Mouse (Mus musculus): ENCODE results near the gene Kcnip2. TPM values are rescaled to one million over a fixed set of nuclear protein-coding genes. Genes with fewer than 3 reads are reported as not detected.

Gene Kcnip2
- polyA plus RNA-seq, 1 experiment from 2014 or later, result 3.6 TPM

GRCm38 (mm10) chr19:45837050-45837994 lies 21.5 kb upstream of the Kcnip2 start:
- Histone ChIP-seq H3K9ac (ENCODE audit: low read length) (no peak overlapping the region), H3K4me2 (ENCODE audit: low read length) (no peak overlapping the region), H3K27me3 (ENCODE audit: control insufficient read depth, insufficient read depth, low read length) (no peaks in the 10 kb centered on the region), H3K4me1 (ENCODE audit: control insufficient read depth in 2 of 2, insufficient read depth in 2 of 2, low read length in 2 of 2) (peaks cover 6 to 13% of the 10 kb centered on the region in 2 experiments; a peak in 3 of 4 replicates), H3K27ac (replicated peaks in 1 of 2; ENCODE audit: control insufficient read depth in 1 of 2, insufficient read depth in 1 of 2, low read depth in 2 of 2, low read length in 2 of 2) (no peak overlapping the region), H3K4me3 (ENCODE audit: control insufficient read depth in 1 of 2, insufficient read depth in 1 of 2, low read depth in 1 of 2, low read length in 2 of 2) (no peak overlapping the region), H3K9me3 (ENCODE audit: control insufficient read depth, low read length) (no peaks in the 10 kb centered on the region), H3K36me3 (ENCODE audit: control insufficient read depth, insufficient read depth, low read length) (no peaks in the 10 kb centered on the region)
- no peak for ATAC-seq (ENCODE audit: insufficient number of reproducible peaks, insufficient read depth, low FRiP score, low read depth)
- WGBS, result 80% methylated on average over 12 of the region's 12 CpGs

- ATAC-seq (ENCODE audit: insufficient number of reproducible peaks, insufficient read depth, low FRiP score, low read depth), result no peak
- 43% methylated on average over 10 of the region's 10 CpGs for WGBS
- no peaks in the 10 kb centered on the region for H3K9me3 ChIP-seq (ENCODE audit: control insufficient read depth, low read length)
Observed at GRCm38 (mm10) chr19:45835490-45835889, 19.6 kb upstream of the Kcnip2 start.

GRCm38 (mm10) chr19:45833665-45834064 lies 17.8 kb upstream of the Kcnip2 start:
- Histone ChIP-seq H3K4me1 (ENCODE audit: control insufficient read depth in 2 of 2, insufficient read depth in 2 of 2, low read length in 2 of 2) (peaks cover 6 to 13% of the 10 kb centered on the region in 2 experiments; a peak in 3 of 4 replicates), H3K36me3 (ENCODE audit: control insufficient read depth, insufficient read depth, low read length) (no peaks in the 10 kb centered on the region), H3K9me3 (ENCODE audit: control insufficient read depth, low read length) (no peaks in the 10 kb centered on the region), H3K4me2 (ENCODE audit: low read length) (no peak overlapping the region), H3K27ac (replicated peaks in 1 of 2; ENCODE audit: control insufficient read depth in 1 of 2, insufficient read depth in 1 of 2, low read depth in 2 of 2, low read length in 2 of 2) (no peak overlapping the region), H3K27me3 (ENCODE audit: control insufficient read depth, insufficient read depth, low read length) (no peaks in the 10 kb centered on the region), H3K9ac (ENCODE audit: low read length) (no peak overlapping the region), H3K4me3 (ENCODE audit: control insufficient read depth in 1 of 2, insufficient read depth in 1 of 2, low read depth in 1 of 2, low read length in 2 of 2) (no peak overlapping the region)
- WGBS, result 86% methylated on average over 10 of the region's 10 CpGs
- no peak for ATAC-seq (ENCODE audit: insufficient number of reproducible peaks, insufficient read depth, low FRiP score, low read depth)

More at GRCm38 (mm10) chr19:45835490-45835889, 19.6 kb upstream of the Kcnip2 start:
- no peak overlapping the region for H3K4me2 ChIP-seq (ENCODE audit: low read length)
- H3K36me3 ChIP-seq (ENCODE audit: control insufficient read depth, insufficient read depth, low read length), result no peaks in the 10 kb centered on the region
- no peak overlapping the region for H3K9ac ChIP-seq (ENCODE audit: low read length)
- H3K27me3 ChIP-seq (ENCODE audit: control insufficient read depth, insufficient read depth, low read length), result no peaks in the 10 kb centered on the region
- H3K4me3 ChIP-seq (ENCODE audit: control insufficient read depth in 1 of 2, insufficient read depth in 1 of 2, low read depth in 1 of 2, low read length in 2 of 2), result no peak overlapping the region
- 0 out of 4 replicates have a peak overlapping the region, but pooled peaks of 1 of the 2 experiments have one; percentile 28 for H3K27ac ChIP-seq (replicated peaks in 1 of 2; ENCODE audit: control insufficient read depth in 1 of 2, insufficient read depth in 1 of 2, low read depth in 2 of 2, low read length in 2 of 2)
- H3K4me1 ChIP-seq (ENCODE audit: control insufficient read depth in 2 of 2, insufficient read depth in 2 of 2, low read length in 2 of 2), result peaks cover 6 to 13% of the 10 kb centered on the region in 2 experiments; a peak in 3 of 4 replicates

DNA sequence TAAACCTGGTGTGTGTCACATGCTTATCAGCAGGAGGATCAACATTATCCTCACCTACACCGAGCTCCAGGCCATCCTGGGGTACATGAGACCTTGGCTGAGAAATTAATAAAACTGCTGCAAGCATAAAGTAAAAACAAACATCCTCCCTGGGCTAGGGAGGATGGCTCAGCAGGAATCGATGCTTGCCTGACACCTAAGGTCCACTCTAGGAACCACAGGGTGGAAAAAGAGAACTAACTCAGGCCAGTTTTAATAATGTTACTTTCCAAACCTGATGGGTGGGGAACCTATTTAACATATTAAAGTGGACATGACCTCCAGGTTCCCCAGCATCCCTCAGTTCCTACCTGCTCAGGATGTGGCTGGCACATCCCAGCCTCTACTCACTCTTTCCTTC lies 14.8 kb upstream of the Kcnip2 start:
- Histone ChIP-seq H3K4me1 (ENCODE audit: control insufficient read depth in 2 of 2, insufficient read depth in 2 of 2, low read length in 2 of 2) (peaks cover 3 to 23% of the 10 kb centered on the region in 2 experiments; a peak in 3 of 4 replicates), H3K36me3 (ENCODE audit: control insufficient read depth, insufficient read depth, low read length) (no peaks in the 10 kb centered on the region), H3K4me2 (ENCODE audit: low read length) (no peak overlapping the region), H3K27ac (replicated peaks in 1 of 2; ENCODE audit: control insufficient read depth in 1 of 2, insufficient read depth in 1 of 2, low read depth in 2 of 2, low read length in 2 of 2) (no peak overlapping the region), H3K9me3 (ENCODE audit: control insufficient read depth, low read length) (0 out of 2 replicates have a peak, but pooled peaks cover 4% of the 10 kb centered on the region), H3K27me3 (ENCODE audit: control insufficient read depth, insufficient read depth, low read length) (no peaks in the 10 kb centered on the region), H3K9ac (ENCODE audit: low read length) (no peak overlapping the region), H3K4me3 (ENCODE audit: control insufficient read depth in 1 of 2, insufficient read depth in 1 of 2, low read depth in 1 of 2, low read length in 2 of 2) (no peak overlapping the region)
- no peak for ATAC-seq (ENCODE audit: insufficient number of reproducible peaks, insufficient read depth, low FRiP score, low read depth)
- WGBS, result 51% methylated on average over 2 of the region's 2 CpGs

DNA sequence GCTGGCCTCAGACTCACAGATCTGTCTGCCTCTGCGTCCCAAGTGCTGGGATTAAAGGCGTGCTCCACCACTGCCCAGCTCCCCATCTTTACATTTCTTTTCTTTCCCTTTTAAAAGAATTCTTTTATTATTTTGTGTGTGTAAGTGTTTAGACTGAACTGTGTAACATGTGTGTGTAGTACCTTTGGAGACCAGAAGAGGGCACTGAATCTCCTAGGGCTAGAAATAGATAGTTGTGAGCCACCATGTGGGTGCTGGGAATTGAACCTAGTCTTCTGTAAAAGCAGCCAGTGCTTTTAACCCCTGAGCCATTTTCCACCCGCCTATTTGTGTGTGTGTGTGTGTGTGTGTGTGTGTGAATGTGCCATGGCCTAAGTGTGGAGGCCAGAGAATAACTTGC lies 11.9 kb upstream of the Kcnip2 start:
- H3K4me1 ChIP-seq (ENCODE audit: control insufficient read depth in 2 of 2, insufficient read depth in 2 of 2, low read length in 2 of 2), result peaks cover 0 to 18% of the 10 kb centered on the region in 2 experiments; a peak in 3 of 4 replicates
- H3K9ac ChIP-seq (ENCODE audit: low read length), result no peak overlapping the region
- no peaks in the 10 kb centered on the region for H3K27me3 ChIP-seq (ENCODE audit: control insufficient read depth, insufficient read depth, low read length)
- no peak overlapping the region for H3K27ac ChIP-seq (replicated peaks in 1 of 2; ENCODE audit: control insufficient read depth in 1 of 2, insufficient read depth in 1 of 2, low read depth in 2 of 2, low read length in 2 of 2)
- no peak overlapping the region for H3K4me3 ChIP-seq (ENCODE audit: control insufficient read depth in 1 of 2, insufficient read depth in 1 of 2, low read depth in 1 of 2, low read length in 2 of 2)
- ATAC-seq (ENCODE audit: insufficient number of reproducible peaks, insufficient read depth, low FRiP score, low read depth), result no peak
- WGBS, result 96% methylated on average over 3 of the region's 3 CpGs
- H3K36me3 ChIP-seq (ENCODE audit: control insufficient read depth, insufficient read depth, low read length), result no peaks in the 10 kb centered on the region
- H3K9me3 ChIP-seq (ENCODE audit: control insufficient read depth, low read length), result 0 out of 2 replicates have a peak, but pooled peaks cover 4% of the 10 kb centered on the region
- H3K4me2 ChIP-seq (ENCODE audit: low read length), result no peak overlapping the region

DNA sequence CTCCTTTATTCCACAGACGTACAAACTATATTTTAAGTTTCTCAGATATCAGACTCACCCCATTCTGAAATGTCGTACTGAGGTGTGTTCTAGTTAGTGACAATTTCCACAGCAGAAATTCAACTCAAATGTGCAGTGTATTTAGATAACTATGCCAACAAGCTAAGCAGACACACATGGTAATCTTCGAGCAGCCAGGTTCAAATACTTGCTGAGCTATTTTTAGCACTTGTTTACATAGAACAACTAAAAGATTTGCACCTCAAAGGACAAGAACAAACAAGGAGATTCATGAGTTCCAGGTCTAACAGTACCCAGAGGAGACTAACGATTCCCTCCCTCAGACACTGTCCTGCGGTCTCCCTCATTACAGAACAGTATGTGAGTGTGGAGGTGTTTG lies 11.3 kb upstream of the Kcnip2 start:
- peak overlapping the region in 1 of 2 experiments; percentile 61; a peak in 1 of 4 replicates for H3K27ac ChIP-seq (replicated peaks in 1 of 2; ENCODE audit: control insufficient read depth in 1 of 2, insufficient read depth in 1 of 2, low read depth in 2 of 2, low read length in 2 of 2)
- peaks cover 0 to 18% of the 10 kb centered on the region in 2 experiments; a peak in 3 of 4 replicates for H3K4me1 ChIP-seq (ENCODE audit: control insufficient read depth in 2 of 2, insufficient read depth in 2 of 2, low read length in 2 of 2)
- no peak overlapping the region for H3K9ac ChIP-seq (ENCODE audit: low read length)
- no peak overlapping the region for H3K4me3 ChIP-seq (ENCODE audit: control insufficient read depth in 1 of 2, insufficient read depth in 1 of 2, low read depth in 1 of 2, low read length in 2 of 2)
- WGBS, result 57% methylated on average over 5 of the region's 5 CpGs
- ATAC-seq (ENCODE audit: insufficient number of reproducible peaks, insufficient read depth, low FRiP score, low read depth), result no peak
- H3K27me3 ChIP-seq (ENCODE audit: control insufficient read depth, insufficient read depth, low read length), result no peaks in the 10 kb centered on the region
- H3K9me3 ChIP-seq (ENCODE audit: control insufficient read depth, low read length), result 0 out of 2 replicates have a peak, but pooled peaks cover 4% of the 10 kb centered on the region
- no peaks in the 10 kb centered on the region for H3K36me3 ChIP-seq (ENCODE audit: control insufficient read depth, insufficient read depth, low read length)
- no peak overlapping the region for H3K4me2 ChIP-seq (ENCODE audit: low read length)

DNA sequence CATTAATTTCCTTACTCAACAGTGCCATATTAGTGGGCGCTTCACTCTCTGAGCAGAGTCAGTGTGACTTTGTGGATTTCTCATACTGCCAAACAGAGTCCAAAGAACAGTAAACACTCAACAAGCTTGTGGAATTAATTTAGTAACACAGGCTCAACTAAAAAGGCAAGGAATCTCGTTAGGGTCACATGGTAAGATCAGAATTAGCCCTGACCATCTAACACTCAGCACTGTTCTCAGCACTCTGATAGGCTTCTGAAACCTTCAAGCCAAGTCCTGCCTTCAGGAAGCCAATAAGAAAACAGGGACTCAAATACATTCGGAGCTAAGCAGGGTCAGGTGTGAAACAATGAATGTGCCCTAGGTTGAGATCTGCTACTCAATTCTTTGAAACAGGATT lies 10.3 kb upstream of the Kcnip2 start:
- Histone ChIP-seq H3K9ac (ENCODE audit: low read length) (no peak overlapping the region), H3K4me2 (ENCODE audit: low read length) (no peak overlapping the region), H3K27me3 (ENCODE audit: control insufficient read depth, insufficient read depth, low read length) (no peaks in the 10 kb centered on the region), H3K4me3 (ENCODE audit: control insufficient read depth in 1 of 2, insufficient read depth in 1 of 2, low read depth in 1 of 2, low read length in 2 of 2) (no peak overlapping the region), H3K27ac (replicated peaks in 1 of 2; ENCODE audit: control insufficient read depth in 1 of 2, insufficient read depth in 1 of 2, low read depth in 2 of 2, low read length in 2 of 2) (peak overlapping the region in 1 of 2 experiments; percentile 24; a peak in 2 of 4 replicates), H3K9me3 (ENCODE audit: control insufficient read depth, low read length) (0 out of 2 replicates have a peak, but pooled peaks cover 4% of the 10 kb centered on the region), H3K36me3 (ENCODE audit: control insufficient read depth, insufficient read depth, low read length) (no peaks in the 10 kb centered on the region), H3K4me1 (ENCODE audit: control insufficient read depth in 2 of 2, insufficient read depth in 2 of 2, low read length in 2 of 2) (peaks cover 0 to 22% of the 10 kb centered on the region in 2 experiments; a peak in 3 of 4 replicates)
- ATAC-seq (ENCODE audit: insufficient number of reproducible peaks, insufficient read depth, low FRiP score, low read depth), result no peak; the same call in 1 of the 2 replicates
- WGBS, result 64% methylated on average over 3 of the region's 3 CpGs

Measured in heart, embryonic 14.5 days (tissue).